14 mouse cellular contexts compared by ENCODE assay signal in genomic region chr1:90997641-90998040, GRCm38 (mm10). TPM values are rescaled to one million over a fixed set of nuclear protein-coding genes. Genes with fewer than 3 reads are reported as not detected.
DNase-seq lines count a peak whose midpoint lies in the region; ATAC-seq and TF ChIP-seq lines count a peak whose summit lies in the region.
"Had no signal": no experiment of that assay in that cellular context is flagged by ENCODE, and none has a peak within 500 bp of the region (broad histone marks: within the 10 kb centered on the region; RNA-seq: fewer than 3 reads in every experiment).

No protein-coding gene starts in this region.

- H3K4me3 ChIP-seq in heart, embryonic 11.5 days (ENCODE audit: low read depth, low read length), result peak overlapping the region; percentile 90; the same call in 1 of the 2 replicates
- no peak overlapping the region for H3K4me3 ChIP-seq in neural tube, embryonic 12.5 days
- peak overlapping the region; percentile 73; the same call in 1 of the 2 replicates for H3K4me3 ChIP-seq in limb, embryonic 14.5 days (replicated peaks; ENCODE audit: low read length)

- no peaks in the 10 kb centered on the region for H3K36me3 ChIP-seq in heart, embryonic 11.5 days (ENCODE audit: control insufficient read depth, insufficient read depth, low read length)
- no peaks in the 10 kb centered on the region for H3K36me3 ChIP-seq in neural tube, embryonic 12.5 days
- H3K36me3 ChIP-seq in limb, embryonic 14.5 days (ENCODE audit: control insufficient read depth, insufficient read depth, low read length), result no peaks in the 10 kb centered on the region

- WGBS in heart, embryonic 11.5 days (ENCODE audit: insufficient replicate concordance), result 69% methylated on average over 5 of the region's 5 CpGs
- WGBS in neural tube, embryonic 12.5 days, result 92% methylated on average over 5 of the region's 5 CpGs
- WGBS in limb, embryonic 14.5 days, result 86% methylated on average over 5 of the region's 5 CpGs

- H3K9ac ChIP-seq in heart, embryonic 11.5 days (ENCODE audit: low read depth, low read length), result peak overlapping the region; percentile 98; the same call in 1 of the 2 replicates
- H3K9ac ChIP-seq in neural tube, embryonic 12.5 days, result no peak overlapping the region
- H3K9ac ChIP-seq in limb, embryonic 14.5 days (ENCODE audit: low read depth, low read length, severe bottlenecking), result peak overlapping the region; percentile 83; the same call in 1 of the 2 replicates

- DNase-seq in heart, postnatal 10 days, result no peak
- DNase-seq in neural tube, embryonic 10.5 days (ENCODE audit: extremely low spot score, low spot score), result no peak
- no peak for DNase-seq in limb, embryonic 14.5 days (ENCODE audit: low spot score)
- DNase-seq in adrenal gland, postnatal 36 days, result no peak
- no peak for DNase-seq in urinary bladder, postnatal 10 days (ENCODE audit: low spot score)
- DNase-seq in layer of hippocampus, adult 8-10 months (ENCODE audit: low spot score in 2 of 2), result no peak
- DNase-seq: adrenal gland, postnatal 25 days; kidney, adult 2 months; lung, postnatal 10 days had no signal

- no peaks in the 10 kb centered on the region for H3K9me3 ChIP-seq in heart, embryonic 11.5 days (replicated peaks; ENCODE audit: control insufficient read depth, low read length)
- H3K9me3 ChIP-seq in neural tube, embryonic 12.5 days, result no peaks in the 10 kb centered on the region
- H3K9me3 ChIP-seq in limb, embryonic 14.5 days (ENCODE audit: control insufficient read depth, low read length), result no peaks in the 10 kb centered on the region

- no peak for TF ChIP-seq POLR2A in limb, embryonic 14.5 days (IDR thresholded peaks at IDR 0.05; ENCODE audit: borderline replicate concordance, extremely low read depth, insufficient read depth, insufficient read length)

- H3K4me1 ChIP-seq in heart, embryonic 11.5 days (ENCODE audit: control insufficient read depth, insufficient read depth, low read length), result peaks cover 26% of the 10 kb centered on the region
- H3K4me1 ChIP-seq in neural tube, embryonic 12.5 days, result peaks cover 22% of the 10 kb centered on the region
- H3K4me1 ChIP-seq in limb, embryonic 14.5 days (ENCODE audit: control insufficient read depth, insufficient read depth, low read length), result peaks cover 11% of the 10 kb centered on the region; the same call in 1 of the 2 replicates

- no peak overlapping the region for H3K27ac ChIP-seq in heart, embryonic 11.5 days (ENCODE audit: low read depth, low read length)
- H3K27ac ChIP-seq in neural tube, embryonic 12.5 days, result no peak overlapping the region
- no peak overlapping the region for H3K27ac ChIP-seq in limb, embryonic 14.5 days (replicated peaks; ENCODE audit: low read depth, low read length)

- ATAC-seq in heart, embryonic 11.5 days (replicated peaks; ENCODE audit: insufficient number of reproducible peaks, low FRiP score, low TSS enrichment), result no peak
- ATAC-seq in neural tube, embryonic 12.5 days (ENCODE audit: low FRiP score, low read depth), result no peak
- no peak for ATAC-seq in limb, embryonic 14.5 days (ENCODE audit: low FRiP score, low read depth)

- H3K27me3 ChIP-seq in heart, embryonic 11.5 days (ENCODE audit: control insufficient read depth, insufficient read depth, low read length), result no peaks in the 10 kb centered on the region
- no peaks in the 10 kb centered on the region for H3K27me3 ChIP-seq in neural tube, embryonic 12.5 days (replicated peaks)
- H3K27me3 ChIP-seq in limb, embryonic 14.5 days (ENCODE audit: control insufficient read depth, insufficient read depth, low read length), result no peaks in the 10 kb centered on the region

- H3K4me2 ChIP-seq in heart, embryonic 11.5 days, result peak overlapping the region; percentile 86
- peak overlapping the region; percentile 96 for H3K4me2 ChIP-seq in neural tube, embryonic 12.5 days (replicated peaks)
- H3K4me2 ChIP-seq in limb, embryonic 14.5 days (replicated peaks; ENCODE audit: low read depth, low read length, severe bottlenecking), result no peak overlapping the region; the same call in 1 of the 2 replicates

- intact Hi-C loops in heart, postnatal 10 days (cut with DNase I), result loop anchor here (2.0 kb wide), 1 partner anchor 15 kb away; no protein-coding TSS in a partner anchor

RNA-seq across cellular contexts. Expression of gene Lrrfip1, which starts 0.9 kb away (rescaled TPM):
- polyA plus RNA-seq in heart, embryonic 11.5 days (2014; fragmentation: Nextera tagmentation; extraction: Ambion mirVana), result 115 and 138 TPM in 2 replicates
- total RNA-seq in heart, postnatal 10 days (2021), result 100 to 1,000 TPM; 172 to 186 TPM
- polyA plus RNA-seq in neural tube, embryonic 12.5 days (2016; fragmentation: Nextera tagmentation; extraction: Ambion mirVana), result 27.6 and 27.9 TPM in 2 replicates
- polyA plus RNA-seq in limb, embryonic 14.5 days (2012; rRNA removed), result 27.6 and 41.6 TPM in 2 replicates
- 41.6 and 44.3 TPM in 2 replicates for polyA plus RNA-seq in limb, embryonic 14.5 days (2014; fragmentation: Nextera tagmentation; extraction: Ambion mirVana)
- total RNA-seq in adrenal gland, postnatal 36 days (2021), result 10 to 100 TPM; 56.6 to 59.1 TPM
- total RNA-seq in layer of hippocampus, adult 8-10 months (2022), result 10 to 100 TPM; 66.2 to 83.0 (median 73.9) TPM

RNA-seq across cellular contexts. Expression of gene Rab17, which starts 28.2 kb away (rescaled TPM):
- 0.63 TPM in 1 of 2 replicates, not detected in the other for polyA plus RNA-seq in heart, embryonic 11.5 days (2014; fragmentation: Nextera tagmentation; extraction: Ambion mirVana)
- 1 to 10 TPM; 3.8 to 5.0 TPM for total RNA-seq in heart, postnatal 10 days (2021)
- not detected in 2 replicates for polyA plus RNA-seq in neural tube, embryonic 12.5 days (2016; fragmentation: Nextera tagmentation; extraction: Ambion mirVana)
- 0.76 and 0.78 TPM in 2 replicates for polyA plus RNA-seq in limb, embryonic 14.5 days (2012; rRNA removed)
- polyA plus RNA-seq in limb, embryonic 14.5 days (2014; fragmentation: Nextera tagmentation; extraction: Ambion mirVana), result 1.0 and 1.6 TPM in 2 replicates
- total RNA-seq in adrenal gland, postnatal 36 days (2021), result not detected
- not detected for total RNA-seq in layer of hippocampus, adult 8-10 months (2022)
- total RNA-seq: adrenal gland, postnatal 25 days; left cerebral cortex, adult 18-20 months had no signal

RNA-seq across cellular contexts. Expression of gene Prlh, which starts 44.7 kb away (rescaled TPM):
- polyA plus RNA-seq in heart, embryonic 11.5 days (2014; fragmentation: Nextera tagmentation; extraction: Ambion mirVana), result not detected in 2 replicates
- total RNA-seq in heart, postnatal 10 days (2021), result not detected
- polyA plus RNA-seq in neural tube, embryonic 12.5 days (2016; fragmentation: Nextera tagmentation; extraction: Ambion mirVana), result not detected in 2 replicates
- not detected in 2 replicates for polyA plus RNA-seq in limb, embryonic 14.5 days (2012; rRNA removed)
- polyA plus RNA-seq in limb, embryonic 14.5 days (2014; fragmentation: Nextera tagmentation; extraction: Ambion mirVana), result not detected in 2 replicates
- total RNA-seq in adrenal gland, postnatal 36 days (2021), result not detected
- total RNA-seq in layer of hippocampus, adult 8-10 months (2022), result not detected
- total RNA-seq: adrenal gland, postnatal 25 days; common myeloid progenitor, adult 5-6 weeks; left cerebral cortex, adult 18-20 months had no signal
- polyA plus RNA-seq: C2C12; kidney, adult 2 months had no signal

Comparison
In these comparisons a context has a peak if more than half of its experiments do, and no peak if none do; other contexts are left out.
1. RNA of gene Rab17, which starts 28.2 kb away (total RNA-seq): 3.8 to 5.0 TPM in heart, postnatal 10 days; not detected in adrenal gland, postnatal 36 days and not detected in layer of hippocampus, adult 8-10 months; every median in the first group is over 4 times any median in the second.